Mouse (Mus musculus) limb, embryonic 15.5 days (tissue): ENCODE data around the gene Foxa2. TPM values are rescaled to one million over a fixed set of nuclear protein-coding genes. Genes with fewer than 3 reads are reported as not detected.
A peak's percentile ranks its signal among the peaks of the same experiment; 100 is the strongest.

Experiments used
- ATAC-seq: fragments of 200-750 bp; cut with Nextera tagmentation; 2 replicates; pipeline ENCODE4 v1.8.0; 2017; ENCODE audit warnings: low read depth, moderate TSS enrichment; ENCODE audit not compliant: insufficient number of reproducible peaks, low FRiP score, low TSS enrichment
- H3K27ac ChIP-seq: fragments of 300-500 bp; sonication (generic); 2 replicates; pipeline ENCODE4 v1.5.1; 2015; ENCODE audit warnings: moderate library complexity, mild to moderate bottlenecking, inconsistent platforms
- H3K27me3 ChIP-seq: fragments of 300-500 bp; sonication (generic); 2 replicates; pipeline ENCODE4 v1.6.1; 2015; ENCODE audit warnings: inconsistent platforms
- H3K36me3 ChIP-seq: fragments of 300-500 bp; sonication (generic); 2 replicates; pipeline ENCODE4 v1.6.1; 2015; ENCODE audit warnings: inconsistent platforms
- H3K4me1 ChIP-seq: fragments of 300-500 bp; sonication (generic); 2 replicates; pipeline ENCODE4 v1.6.1; 2015; ENCODE audit warnings: inconsistent platforms
- H3K4me2 ChIP-seq: fragments of 300-500 bp; sonication (generic); 2 replicates; pipeline ENCODE4 v1.6.1; 2015; ENCODE audit warnings: mild to moderate bottlenecking, inconsistent platforms
- H3K4me3 ChIP-seq: fragments of 300-500 bp; sonication (generic); 2 replicates; pipeline ENCODE4 v1.5.1; 2015; ENCODE audit warnings: mild to moderate bottlenecking, inconsistent platforms
- H3K9ac ChIP-seq: fragments of 300-500 bp; sonication (generic); 2 replicates; pipeline ENCODE4 v1.6.1; 2015; ENCODE audit warnings: inconsistent platforms
- H3K9me3 ChIP-seq: fragments of 300-500 bp; sonication (generic); 2 replicates; pipeline ENCODE4 v1.6.1; 2016; ENCODE audit warnings: inconsistent platforms
- WGBS: fragments of 180-500 bp; shearing (Covaris S2); methylation state at CpG from one replicate; pipeline ENCODE4 v1.1.7; 2015; 5-methylcytosine and 5-hydroxymethylcytosine counted together
- polyA plus RNA-seq: library from polyadenylated mRNA; unstranded; fragments of >200 nt; fragmentation: Nextera tagmentation; extraction: Ambion mirVana; gene quantifications from 2 replicates; pipeline ENCODE4 v1.2.1, GENCODE M21; 2015

Gene Foxa2
- polyA plus RNA-seq, 1 experiment from 2014 or later, result 0.09 TPM

DNA sequence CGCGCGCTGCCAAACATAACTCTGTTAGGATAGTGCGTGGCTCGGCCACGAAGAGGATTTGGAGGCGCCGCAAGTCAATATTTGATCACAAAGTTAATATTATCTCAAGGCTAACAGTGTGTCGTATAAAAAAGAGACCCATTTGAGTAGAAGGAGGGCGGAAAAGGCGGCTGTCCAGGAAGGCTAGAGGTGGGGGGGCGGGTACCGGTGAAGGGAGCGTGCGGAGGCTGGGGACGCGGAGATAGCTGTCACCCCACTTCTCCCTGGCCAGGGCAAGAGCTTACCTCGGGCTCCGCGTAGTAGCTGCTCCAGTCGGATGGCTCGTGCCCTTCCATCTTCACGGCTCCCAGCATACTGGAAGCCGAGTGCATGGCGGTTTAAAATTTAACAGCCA is 1.2 kb downstream of the Foxa2 start:
- no peak overlapping the region for H3K27ac ChIP-seq
- H3K9me3 ChIP-seq, result no peaks in the 10 kb centered on the region
- ATAC-seq, result no peak
- H3K4me1 ChIP-seq, result peaks cover 47% of the 10 kb centered on the region
- H3K9ac ChIP-seq, result no peak overlapping the region
- peak overlapping the region; percentile 67 for H3K4me2 ChIP-seq
- no peaks in the 10 kb centered on the region for H3K36me3 ChIP-seq
- peaks cover 100% of the 10 kb centered on the region for H3K27me3 ChIP-seq
- H3K4me3 ChIP-seq, result peak overlapping the region; percentile 39
- 1% methylated on average over 25 of the region's 25 CpGs for WGBS

DNA sequence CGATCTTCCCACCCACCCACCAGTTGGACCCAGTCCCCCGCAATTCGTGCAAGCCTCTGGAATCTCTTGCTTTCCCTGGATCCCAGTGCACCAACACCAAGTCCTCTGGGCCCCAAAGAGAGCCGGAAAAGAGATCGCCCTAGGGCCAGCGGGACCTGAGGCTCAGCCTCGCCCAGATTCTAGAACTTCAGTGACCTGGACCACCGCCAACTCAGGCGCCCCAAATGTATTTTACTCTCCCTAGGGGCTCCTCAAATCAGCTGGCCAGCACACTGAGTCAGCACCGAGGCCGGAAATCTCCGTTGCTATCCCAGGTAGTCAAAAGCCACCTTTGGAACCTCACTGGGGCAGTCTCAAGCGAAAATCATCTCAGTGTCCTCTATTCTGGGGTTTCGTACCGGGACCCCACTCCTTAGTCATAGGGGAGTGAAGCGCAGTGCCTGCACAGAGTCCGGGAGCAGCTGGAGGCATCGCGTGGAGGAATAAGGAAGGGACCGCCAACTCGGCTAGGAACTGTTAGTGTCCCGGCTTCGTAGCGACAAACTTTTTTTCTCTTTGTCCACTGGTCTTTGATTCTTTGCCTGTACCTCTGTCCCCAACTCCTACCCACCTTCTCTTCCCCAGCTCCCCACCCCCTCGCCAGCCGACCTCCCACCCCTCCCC is 1.8 kb downstream of the Foxa2 start:
- H3K36me3 ChIP-seq, result no peaks in the 10 kb centered on the region
- H3K4me3 ChIP-seq, result peak overlapping the region; percentile 39
- peak overlapping the region; percentile 67 for H3K4me2 ChIP-seq
- H3K27me3 ChIP-seq, result peaks cover 100% of the 10 kb centered on the region
- no peaks in the 10 kb centered on the region for H3K9me3 ChIP-seq
- under 1% methylated on average over 26 of the region's 26 CpGs for WGBS
- no peak for ATAC-seq
- peaks cover 48% of the 10 kb centered on the region for H3K4me1 ChIP-seq
- H3K27ac ChIP-seq, result no peak overlapping the region
- no peak overlapping the region for H3K9ac ChIP-seq

DNA sequence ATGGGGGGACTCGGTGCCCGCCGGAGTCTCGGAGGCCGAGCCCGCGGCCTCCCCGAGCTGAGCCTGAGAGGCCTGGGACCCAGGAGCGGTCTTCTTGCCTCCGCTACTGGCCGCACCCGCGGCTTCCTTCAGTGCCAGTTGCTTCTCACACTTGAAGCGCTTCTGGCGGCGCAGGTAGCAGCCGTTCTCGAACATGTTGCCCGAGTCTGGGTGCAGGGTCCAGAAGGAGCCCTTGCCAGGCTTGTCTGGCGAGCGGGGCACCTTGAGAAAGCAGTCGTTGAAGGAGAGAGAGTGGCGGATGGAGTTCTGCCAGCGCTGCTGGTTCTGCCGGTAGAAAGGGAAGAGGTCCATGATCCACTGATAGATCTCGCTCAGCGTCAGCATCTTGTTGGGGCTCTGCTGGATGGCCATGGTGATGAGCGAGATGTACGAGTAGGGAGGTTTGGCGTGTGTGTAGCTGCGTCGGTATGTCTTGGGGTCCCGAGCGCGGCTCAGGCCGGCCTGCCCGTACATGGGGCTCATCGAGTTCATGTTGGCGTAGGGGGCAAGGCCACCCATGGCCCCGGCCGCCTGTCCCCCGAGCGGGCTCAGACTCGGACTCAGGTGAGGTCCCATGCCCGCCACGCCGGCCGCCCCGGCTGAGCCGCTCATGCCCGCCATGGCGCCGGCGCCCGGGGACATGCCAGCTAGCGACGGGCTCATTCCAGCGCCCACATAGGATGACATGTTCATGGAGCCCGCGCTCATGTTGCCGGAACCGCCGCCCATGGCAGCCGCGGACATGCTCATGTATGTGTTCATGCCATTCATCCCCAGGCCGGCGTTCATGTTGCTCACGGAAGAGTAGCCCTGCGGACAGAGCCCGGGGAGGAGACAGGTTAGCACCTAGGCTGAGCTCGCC is 2.5 kb downstream of the Foxa2 start:
- H3K4me1 ChIP-seq, result peaks cover 56% of the 10 kb centered on the region
- H3K9ac ChIP-seq, result no peak overlapping the region
- no peak overlapping the region for H3K27ac ChIP-seq
- H3K27me3 ChIP-seq, result peaks cover 100% of the 10 kb centered on the region
- H3K9me3 ChIP-seq, result no peaks in the 10 kb centered on the region
- H3K4me3 ChIP-seq, result peak overlapping the region; percentile 39
- H3K36me3 ChIP-seq, result no peaks in the 10 kb centered on the region
- no peak for ATAC-seq
- 1% methylated on average over 71 of the region's 71 CpGs for WGBS
- peak overlapping the region; percentile 67 for H3K4me2 ChIP-seq

DNA sequence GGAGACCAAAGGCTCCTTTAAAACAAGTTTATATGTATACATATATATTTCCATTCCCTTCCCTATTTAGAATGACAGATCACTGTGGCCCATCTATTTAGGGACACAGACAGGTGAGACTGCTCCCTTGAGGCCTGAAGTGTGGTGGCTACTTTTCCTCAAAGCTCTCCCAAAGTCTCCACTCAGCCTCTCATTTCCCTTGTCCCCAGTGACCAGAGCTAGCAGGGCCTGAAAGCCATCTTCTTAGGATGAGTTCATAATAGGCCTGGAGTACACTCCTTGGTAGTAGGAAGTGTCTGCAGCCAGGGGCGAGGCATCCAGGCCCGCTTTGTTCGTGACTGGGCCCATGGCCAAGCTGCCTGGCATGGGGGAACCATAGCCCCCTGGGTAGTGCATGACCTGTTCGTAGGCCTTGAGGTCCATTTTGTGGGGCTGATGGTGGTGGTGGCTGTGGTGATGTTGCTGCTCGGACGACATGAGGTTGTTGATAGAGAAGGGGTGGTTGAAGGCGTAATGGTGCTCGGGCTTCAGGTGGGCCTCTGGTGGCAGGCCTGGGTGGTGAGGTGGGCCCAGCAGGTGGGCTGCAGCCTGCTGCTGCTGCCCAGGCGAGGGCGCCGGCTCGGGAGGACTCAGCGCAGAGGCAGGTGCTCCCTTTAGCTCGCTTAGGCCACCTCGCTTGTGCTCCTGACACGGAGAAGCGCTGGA is 3.3 kb downstream of the Foxa2 start:
- Histone ChIP-seq H3K9ac (no peak overlapping the region), H3K4me3 (0 out of 2 replicates have a peak overlapping the region, but pooled peaks have one; percentile 39), H3K9me3 (no peaks in the 10 kb centered on the region), H3K36me3 (no peaks in the 10 kb centered on the region), H3K27me3 (peaks cover 100% of the 10 kb centered on the region), H3K4me1 (peaks cover 51% of the 10 kb centered on the region), H3K4me2 (no peak overlapping the region), H3K27ac (no peak overlapping the region)
- no peak for ATAC-seq
- 10% methylated on average over 17 of the region's 17 CpGs for WGBS

DNA sequence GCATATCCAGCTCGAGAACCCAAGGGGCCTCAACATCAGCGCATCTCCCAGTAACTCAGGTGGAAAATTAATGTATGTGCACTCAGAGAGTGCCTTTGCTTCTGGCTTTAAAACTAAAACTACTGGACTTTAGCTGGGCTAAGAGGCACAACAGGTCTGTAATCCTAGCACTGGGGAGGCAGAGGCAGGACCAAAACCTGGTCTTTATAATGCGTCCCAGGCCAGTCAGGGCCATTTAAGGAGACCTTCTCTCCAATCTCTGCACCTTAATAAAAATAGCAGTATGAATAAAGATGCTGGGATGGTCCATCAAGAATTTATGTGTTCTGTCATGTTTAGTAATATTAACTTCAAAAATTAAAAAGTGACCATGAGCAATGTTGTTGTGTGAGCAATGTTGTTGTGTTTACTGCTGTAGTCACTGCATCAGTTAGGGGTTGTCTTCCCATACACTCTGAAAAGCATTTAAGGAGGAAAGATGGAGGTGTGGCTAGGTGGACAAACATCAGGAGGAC is 4.6 kb downstream of the Foxa2 start:
- H3K27ac ChIP-seq, result no peak overlapping the region
- no peak for ATAC-seq

DNA sequence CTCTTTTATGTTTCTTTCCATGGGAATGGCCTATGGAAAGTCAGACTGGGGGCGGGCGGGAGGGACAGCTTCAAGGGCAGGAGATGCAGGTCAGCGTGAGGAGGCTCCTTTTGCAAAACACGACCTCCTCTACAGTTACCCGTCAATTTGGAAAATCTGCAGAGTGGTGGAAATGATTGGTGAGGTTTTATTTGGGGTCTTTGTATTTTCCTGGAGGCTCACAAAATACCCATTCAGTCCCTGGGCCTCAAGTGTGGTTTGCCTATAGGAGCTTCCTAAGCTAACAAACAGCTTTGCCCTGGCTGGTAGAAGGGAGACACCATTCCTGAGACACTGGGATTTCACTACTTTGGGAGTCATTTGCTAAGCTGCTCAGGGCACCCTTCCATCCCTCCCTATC is 5.4 kb downstream of the Foxa2 start:
- no peak for ATAC-seq
- 10% methylated on average over 5 of the region's 5 CpGs for WGBS
- no peak overlapping the region for H3K9ac ChIP-seq
- no peak overlapping the region for H3K4me3 ChIP-seq
- no peaks in the 10 kb centered on the region for H3K36me3 ChIP-seq
- H3K9me3 ChIP-seq, result no peaks in the 10 kb centered on the region
- no peak overlapping the region for H3K4me2 ChIP-seq
- no peak overlapping the region for H3K27ac ChIP-seq
- peaks cover 45% of the 10 kb centered on the region for H3K4me1 ChIP-seq
- H3K27me3 ChIP-seq, result peaks cover 100% of the 10 kb centered on the region

More for the DNA sequence above, 4.6 kb downstream of the Foxa2 start:
- 16% methylated on average over 3 of the region's 3 CpGs for WGBS
- Histone ChIP-seq H3K4me2 (no peak overlapping the region), H3K27me3 (peaks cover 100% of the 10 kb centered on the region), H3K4me3 (no peak overlapping the region), H3K36me3 (no peaks in the 10 kb centered on the region), H3K4me1 (peaks cover 50% of the 10 kb centered on the region), H3K9ac (no peak overlapping the region), H3K9me3 (no peaks in the 10 kb centered on the region)

DNA sequence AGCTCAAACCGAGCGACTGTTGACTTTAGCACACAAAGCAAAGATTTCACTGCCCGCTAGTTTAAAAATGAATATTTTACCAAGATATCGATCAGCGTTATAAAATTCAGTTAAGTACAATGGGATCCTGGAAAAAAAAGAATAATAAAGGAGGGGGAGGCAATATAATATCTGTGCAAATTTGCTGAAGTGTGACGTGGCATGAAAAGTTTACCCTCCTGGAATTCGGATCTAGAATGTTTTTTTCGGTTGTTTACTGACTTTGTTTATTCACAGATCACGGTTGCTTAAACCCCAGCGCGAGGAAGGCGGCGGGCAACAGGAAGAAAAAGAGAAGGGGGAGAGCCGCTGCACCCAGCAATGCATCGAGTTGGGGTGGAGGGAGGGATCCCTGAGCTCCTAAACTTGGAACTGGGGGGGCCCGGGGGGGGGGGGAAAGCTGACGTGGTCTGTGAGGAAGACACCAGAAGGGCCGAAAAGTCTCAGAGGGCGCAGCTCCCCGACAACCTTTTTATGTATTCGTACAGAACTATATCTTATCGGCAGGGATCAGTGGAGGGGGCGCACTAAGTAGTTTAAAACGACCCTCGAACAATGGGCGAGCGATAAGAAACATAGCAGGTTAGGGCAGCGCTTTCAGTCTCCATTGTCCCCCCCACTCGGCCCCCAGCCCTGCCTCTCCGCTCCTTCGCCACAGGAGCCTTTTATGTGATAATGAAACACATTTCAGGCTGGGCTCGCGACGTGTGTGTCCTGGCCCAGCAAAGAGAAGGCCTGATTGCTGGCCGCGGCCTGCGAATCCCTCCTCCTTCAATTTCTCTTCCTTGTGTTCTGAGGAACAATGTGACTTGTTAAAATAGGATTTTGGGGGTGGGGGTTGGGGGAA is 6.3 kb downstream of the Foxa2 start:
- H3K4me3 ChIP-seq, result peak overlapping the region; percentile 7; the same call in 1 of the 2 replicates
- WGBS, result 2% methylated on average over 36 of the region's 37 CpGs
- H3K4me1 ChIP-seq, result peaks cover 36% of the 10 kb centered on the region
- H3K4me2 ChIP-seq, result no peak overlapping the region
- H3K27me3 ChIP-seq, result peaks cover 100% of the 10 kb centered on the region
- no peak for ATAC-seq
- no peak overlapping the region for H3K27ac ChIP-seq
- H3K9ac ChIP-seq, result no peak overlapping the region
- no peaks in the 10 kb centered on the region for H3K9me3 ChIP-seq
- no peaks in the 10 kb centered on the region for H3K36me3 ChIP-seq

DNA sequence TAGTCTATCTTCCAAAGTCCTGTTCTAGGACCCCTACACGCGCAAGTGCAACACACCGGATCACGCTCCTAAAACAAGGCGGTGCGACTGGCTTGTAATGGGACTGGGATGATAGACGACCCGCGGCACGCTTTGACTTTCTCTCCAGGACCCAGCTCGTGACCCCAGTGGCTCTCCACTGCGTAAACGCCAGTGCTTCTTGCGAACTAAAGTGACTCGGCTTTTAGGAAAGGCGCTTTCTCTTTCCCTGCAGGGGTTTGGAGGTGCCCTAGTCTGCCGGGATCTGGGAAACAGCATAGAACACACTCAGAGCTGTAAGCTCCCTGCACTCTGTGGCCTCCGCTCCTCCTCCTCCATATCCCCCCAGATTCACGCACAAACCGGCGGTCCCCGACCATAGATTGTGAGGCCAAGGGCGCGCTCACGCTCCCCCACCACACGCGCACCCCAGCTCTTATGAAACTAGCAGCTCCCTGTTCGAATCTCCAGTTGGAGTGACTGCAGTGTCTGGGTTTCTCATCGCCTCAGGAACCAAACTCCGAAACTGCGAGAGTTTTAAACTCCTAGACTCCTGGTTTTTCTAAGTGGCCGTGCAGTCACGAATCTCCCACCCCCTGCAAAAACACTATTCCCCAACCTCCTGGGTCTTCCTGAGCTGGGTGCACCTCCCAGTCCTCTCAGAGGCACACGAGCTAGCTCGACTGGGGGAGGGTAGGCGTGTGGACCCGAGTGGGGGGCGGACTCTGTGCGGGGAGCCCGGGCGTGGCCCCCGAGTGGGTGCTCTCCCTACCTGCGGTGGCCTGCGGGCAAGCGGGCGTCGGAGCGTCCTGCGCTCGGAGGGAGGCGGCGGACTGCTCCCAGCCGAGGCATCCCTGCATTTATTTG is 7.2 kb downstream of the Foxa2 start:
- no peak overlapping the region for H3K9ac ChIP-seq
- 0 out of 2 replicates have a peak overlapping the region, but pooled peaks have one; percentile 3 for H3K4me3 ChIP-seq
- 0 out of 2 replicates have a peak overlapping the region, but pooled peaks have one; percentile 0 for H3K4me2 ChIP-seq
- no peak overlapping the region for H3K27ac ChIP-seq
- H3K27me3 ChIP-seq, result peaks cover 100% of the 10 kb centered on the region
- WGBS, result 2% methylated on average over 53 of the region's 53 CpGs
- H3K36me3 ChIP-seq, result no peaks in the 10 kb centered on the region
- H3K4me1 ChIP-seq, result peaks cover 27% of the 10 kb centered on the region
- H3K9me3 ChIP-seq, result no peaks in the 10 kb centered on the region
- no peak for ATAC-seq

DNA sequence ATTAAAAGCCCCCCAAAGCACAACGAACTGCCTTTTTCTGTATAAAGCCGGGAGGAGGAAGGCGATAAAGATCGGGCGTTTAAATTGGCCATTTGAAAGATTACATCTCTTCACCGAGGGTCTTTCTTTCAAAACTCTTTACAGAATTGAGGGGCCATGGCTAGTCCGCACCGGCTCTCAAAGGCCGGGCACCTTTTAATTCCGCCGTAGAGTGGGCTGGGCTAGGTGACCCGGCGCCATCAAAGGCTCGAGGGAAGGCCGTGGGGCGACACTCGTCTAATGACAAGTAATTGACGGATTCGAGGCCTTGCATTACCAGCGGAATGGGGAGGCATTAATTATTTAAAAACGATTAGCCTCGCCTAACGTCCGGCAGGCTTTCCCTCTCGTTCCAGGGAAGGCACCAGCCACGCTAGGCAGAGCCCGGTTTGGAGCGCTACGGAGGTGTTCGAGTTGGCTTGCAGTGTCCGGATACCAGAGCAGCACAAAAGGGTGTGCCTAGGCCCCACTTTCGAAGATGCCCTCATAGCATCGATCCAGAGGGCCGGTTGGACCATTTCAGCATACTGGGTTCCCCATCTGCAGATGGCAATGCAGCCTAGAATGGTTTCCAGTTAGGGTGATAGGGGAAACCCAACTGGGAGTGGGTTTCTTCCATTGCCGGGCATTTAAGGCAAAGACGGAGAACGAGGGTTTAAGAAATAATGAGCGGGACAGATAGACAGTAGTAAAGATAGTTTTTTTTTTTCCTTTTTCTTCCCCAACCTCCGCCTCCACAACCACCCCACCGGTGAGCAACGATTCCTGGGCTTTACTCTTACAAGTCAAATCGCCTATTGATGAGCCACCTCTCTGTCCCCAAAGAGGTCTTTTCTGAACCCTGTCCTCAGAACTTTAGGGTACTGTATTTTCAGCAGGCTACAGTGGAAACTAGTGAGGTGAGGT is 8.1 kb downstream of the Foxa2 start:
- Histone ChIP-seq H3K27me3 (peaks cover 100% of the 10 kb centered on the region), H3K9ac (no peak overlapping the region), H3K4me3 (no peak overlapping the region), H3K4me1 (peaks cover 17% of the 10 kb centered on the region), H3K9me3 (no peaks in the 10 kb centered on the region), H3K4me2 (no peak overlapping the region), H3K27ac (no peak overlapping the region), H3K36me3 (no peaks in the 10 kb centered on the region)
- no peak for ATAC-seq
- WGBS, result 2% methylated on average over 42 of the region's 42 CpGs
